Mouse (Mus musculus): ENCODE data around the gene Gpx3.
"Not testable (repeated sequence)": the region's sequence is repeated elsewhere in the genome, so short reads cannot be mapped to it uniquely, and the experiment has no call there.

Gpx3 gene

GRCm38 (mm10) chr11:54902333-54903323 is at the start of gene Gpx3:
Gene Gpx3, plus strand, starts transcription at chr11:54902453.
- DNase-seq: peak; percentile 43

- not testable (repeated sequence) for DNase-seq
Observed at GRCm38 (mm10) chr11:54858880-54859279, 43.4 kb upstream of the Gpx3 start.

GRCm38 (mm10) chr11:54859322-54860165 is 42.7 kb upstream of the Gpx3 start:
- no peak for DNase-seq

- peak; percentile 96 for DNase-seq
Observed at GRCm38 (mm10) chr11:54860256-54861038, 41.8 kb upstream of the Gpx3 start, which contains the start of gene Lyrm7. Gene Lyrm7, minus strand, starts transcription at chr11:54860916.

GRCm38 (mm10) chr11:54861471-54862420 is 40.5 kb upstream of the Gpx3 start:
- no peak for DNase-seq

GRCm38 (mm10) chr11:54862621-54863520 is 39.4 kb upstream of the Gpx3 start:
- DNase-seq: peak; percentile 62

- no peak for DNase-seq
Observed at GRCm38 (mm10) chr11:54865330-54866085, 36.7 kb upstream of the Gpx3 start.

GRCm38 (mm10) chr11:54866119-54867048 is 35.9 kb upstream of the Gpx3 start, which contains the start of gene Hint1:
Gene Hint1, plus strand, starts transcription at chr11:54866383.
- DNase-seq: peak; percentile 97

- DNase-seq: no peak
Observed at GRCm38 (mm10) chr11:54867049-54867385, 35.2 kb upstream of the Gpx3 start.

- DNase-seq: no peak
Observed at GRCm38 (mm10) chr11:54867903-54868434, 34.3 kb upstream of the Gpx3 start.

- DNase-seq: no peak
Observed at GRCm38 (mm10) chr11:54868445-54868844, 33.8 kb upstream of the Gpx3 start.

GRCm38 (mm10) chr11:54869318-54869717 is 32.9 kb upstream of the Gpx3 start:
- DNase-seq: no peak

GRCm38 (mm10) chr11:54871831-54872537 is 30.3 kb upstream of the Gpx3 start:
- DNase-seq: no peak

- DNase-seq: no peak
Observed at GRCm38 (mm10) chr11:54876031-54876430, 26.2 kb upstream of the Gpx3 start.

- no peak for DNase-seq
Observed at GRCm38 (mm10) chr11:54878893-54879292, 23.4 kb upstream of the Gpx3 start.

GRCm38 (mm10) chr11:54879434-54879833 is 22.8 kb upstream of the Gpx3 start:
- no peak for DNase-seq

- no peak for DNase-seq
Observed at GRCm38 (mm10) chr11:54879922-54880321, 22.3 kb upstream of the Gpx3 start.

Measured in right cerebral cortex, postnatal 25 days (tissue).